Mouse (Mus musculus) midbrain, embryonic 12.5 days (tissue): Measurements from ENCODE around the gene Lrrc25. TPM values are rescaled to one million over a fixed set of nuclear protein-coding genes. Genes with fewer than 3 reads are reported as not detected.

Experiments
- ATAC-seq: fragments of 200-750 bp; cut with Nextera tagmentation; 2 replicates; pipeline ENCODE4 v1.8.0; 2017; ENCODE audit warnings: low read depth, moderate TSS enrichment, moderate library complexity; ENCODE audit not compliant: low FRiP score
- H3K27ac ChIP-seq: fragments of 300-500 bp; sonication (generic); replicated peaks from 2 replicates; pipeline ENCODE4 v1.5.1; 2016; ENCODE audit warnings: mild to moderate bottlenecking
- H3K27me3 ChIP-seq: fragments of 300-500 bp; sonication (generic); 2 replicates; pipeline ENCODE4 v1.6.1; 2016; ENCODE audit warnings: mild to moderate bottlenecking
- H3K36me3 ChIP-seq: fragments of 300-500 bp; sonication (generic); 2 replicates; pipeline ENCODE4 v1.6.1; 2016
- H3K4me1 ChIP-seq: fragments of 300-500 bp; sonication (generic); 2 replicates; pipeline ENCODE4 v1.6.1; 2016
- H3K4me2 ChIP-seq: fragments of 300-500 bp; sonication (generic); replicated peaks from 2 replicates; pipeline ENCODE4 v1.6.1; 2016; ENCODE audit warnings: mild to moderate bottlenecking, moderate library complexity
- H3K4me3 ChIP-seq: fragments of 300-500 bp; sonication (generic); 2 replicates; pipeline ENCODE4 v1.5.1; 2016; ENCODE audit warnings: mild to moderate bottlenecking
- H3K9ac ChIP-seq: fragments of 300-500 bp; sonication (generic); replicated peaks from 2 replicates; pipeline ENCODE4 v1.6.1; 2016; ENCODE audit warnings: mild to moderate bottlenecking, moderate library complexity
- H3K9me3 ChIP-seq: fragments of 300-500 bp; sonication (generic); 2 replicates; pipeline ENCODE4 v1.6.1; 2016; ENCODE audit warnings: mild to moderate bottlenecking
- WGBS: fragments of 180-500 bp; shearing (Covaris S2); methylation state at CpG from one replicate; pipeline ENCODE4 v1.1.7; 2016; 5-methylcytosine and 5-hydroxymethylcytosine counted together
- polyA plus RNA-seq: library from polyadenylated mRNA; unstranded; fragments of >200 nt; fragmentation: Nextera tagmentation; extraction: Ambion mirVana; gene quantifications from 2 replicates; pipeline ENCODE4 v1.2.1, GENCODE M21; 2016

Lrrc25 gene
- polyA plus RNA-seq, 1 experiment from 2014 or later = 1.6 TPM

- ATAC-seq = peak; percentile 80
- peaks cover 31% of the 10 kb centered on the region for H3K27me3 ChIP-seq
- peak overlapping the region; percentile 97 for H3K27ac ChIP-seq
- H3K4me2 ChIP-seq = peak overlapping the region; percentile 54
- WGBS = 1% methylated on average over 26 of the region's 26 CpGs
- peaks cover 77% of the 10 kb centered on the region for H3K4me1 ChIP-seq
- no peaks in the 10 kb centered on the region for H3K9me3 ChIP-seq
- H3K4me3 ChIP-seq = peak overlapping the region; percentile 26
- H3K9ac ChIP-seq = 0 out of 2 replicates have a peak overlapping the region, but pooled peaks have one; percentile 24
- H3K36me3 ChIP-seq = peaks cover 19% of the 10 kb centered on the region
Measured at GRCm38 (mm10) chr8:70601271-70601649, 14.7 kb upstream of the Lrrc25 start.

- WGBS = 92% methylated on average over 13 of the region's 13 CpGs
- no peak overlapping the region for H3K4me2 ChIP-seq
- no peaks in the 10 kb centered on the region for H3K9me3 ChIP-seq
- no peak overlapping the region for H3K9ac ChIP-seq
- no peak overlapping the region for H3K4me3 ChIP-seq
- H3K36me3 ChIP-seq = peaks cover 14% of the 10 kb centered on the region; the same call in 1 of the 2 replicates
- peaks cover 21% of the 10 kb centered on the region for H3K27me3 ChIP-seq
- H3K4me1 ChIP-seq = peaks cover 76% of the 10 kb centered on the region
- peak overlapping the region; percentile 97 for H3K27ac ChIP-seq
- ATAC-seq = no peak
Measured at GRCm38 (mm10) chr8:70602139-70602811, 13.7 kb upstream of the Lrrc25 start.

GRCm38 (mm10) chr8:70604558-70604957 is 11.4 kb upstream of the Lrrc25 start:
- 79% methylated on average over 7 of the region's 7 CpGs for WGBS
- no peak overlapping the region for H3K4me3 ChIP-seq
- peaks cover 73% of the 10 kb centered on the region for H3K4me1 ChIP-seq
- no peak overlapping the region for H3K9ac ChIP-seq
- H3K9me3 ChIP-seq = no peaks in the 10 kb centered on the region
- H3K4me2 ChIP-seq = no peak overlapping the region
- peaks cover 6% of the 10 kb centered on the region; the same call in 1 of the 2 replicates for H3K27me3 ChIP-seq
- no peak for ATAC-seq
- peaks cover 14% of the 10 kb centered on the region; the same call in 1 of the 2 replicates for H3K36me3 ChIP-seq
- H3K27ac ChIP-seq = no peak overlapping the region; the same call in none of the 2 replicates

- H3K9me3 ChIP-seq = no peaks in the 10 kb centered on the region
- H3K4me2 ChIP-seq = peak overlapping the region; percentile 90
- H3K27me3 ChIP-seq = peaks cover 2% of the 10 kb centered on the region
- H3K36me3 ChIP-seq = peaks cover 14% of the 10 kb centered on the region; the same call in 1 of the 2 replicates
- H3K27ac ChIP-seq = no peak overlapping the region
- ATAC-seq = no peak
- 88% methylated on average over 9 of the region's 9 CpGs for WGBS
- peaks cover 72% of the 10 kb centered on the region for H3K4me1 ChIP-seq
- H3K4me3 ChIP-seq = 0 out of 2 replicates have a peak overlapping the region, but pooled peaks have one; percentile 81
- H3K9ac ChIP-seq = no peak overlapping the region
Measured at GRCm38 (mm10) chr8:70605871-70606779, 9.8 kb upstream of the Lrrc25 start.

DNA sequence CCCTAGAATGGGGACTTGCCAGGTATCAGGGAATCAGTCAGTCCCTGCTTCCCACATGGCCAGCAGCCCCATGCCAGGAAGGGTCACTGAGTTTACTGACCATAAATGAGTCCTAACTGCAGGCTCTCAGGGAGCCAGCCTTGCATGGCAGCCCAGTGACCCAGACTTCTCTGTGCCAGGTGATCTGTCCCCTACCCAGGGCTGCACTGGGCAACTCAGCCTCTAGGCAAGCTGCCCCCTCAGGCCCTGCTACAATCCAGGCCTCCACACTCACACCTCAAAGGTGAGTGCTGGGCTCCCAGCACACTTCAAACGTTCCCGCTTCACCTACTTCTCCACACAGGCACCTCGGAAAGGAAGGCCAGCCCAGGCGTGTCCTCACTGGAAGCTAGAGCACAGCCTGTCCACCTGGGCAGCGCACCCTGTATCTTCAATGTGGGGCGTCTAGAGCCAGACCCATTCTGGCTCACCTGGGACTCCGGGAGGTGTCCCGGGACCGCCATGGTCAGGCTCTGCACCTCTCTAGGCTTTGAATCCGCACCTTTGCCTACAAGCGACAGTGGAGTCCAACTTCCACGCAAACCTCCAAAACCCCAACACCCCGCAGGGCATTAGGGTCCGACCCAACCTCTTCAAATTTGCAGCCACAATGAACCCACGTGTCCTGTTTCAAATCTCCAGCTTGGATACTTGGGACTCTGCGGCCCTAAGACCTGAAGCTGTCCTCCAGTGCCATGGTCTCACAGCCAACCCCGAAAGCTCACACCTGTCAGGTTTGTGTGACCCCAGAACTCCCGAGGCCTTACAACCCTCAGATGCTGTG is 9.0 kb upstream of the Lrrc25 start:
- peak overlapping the region; percentile 81 for H3K4me3 ChIP-seq
- no peaks in the 10 kb centered on the region for H3K9me3 ChIP-seq
- H3K4me2 ChIP-seq = peak overlapping the region; percentile 90
- WGBS = 70% methylated on average over 18 of the region's 18 CpGs
- peaks cover 70% of the 10 kb centered on the region for H3K4me1 ChIP-seq
- H3K36me3 ChIP-seq = peaks cover 10% of the 10 kb centered on the region; the same call in 1 of the 2 replicates
- peak overlapping the region; percentile 87 for H3K9ac ChIP-seq
- H3K27ac ChIP-seq = 0 out of 2 replicates have a peak overlapping the region, but pooled peaks have one; percentile 1
- H3K27me3 ChIP-seq = peaks cover 5% of the 10 kb centered on the region
- no peak for ATAC-seq

DNA sequence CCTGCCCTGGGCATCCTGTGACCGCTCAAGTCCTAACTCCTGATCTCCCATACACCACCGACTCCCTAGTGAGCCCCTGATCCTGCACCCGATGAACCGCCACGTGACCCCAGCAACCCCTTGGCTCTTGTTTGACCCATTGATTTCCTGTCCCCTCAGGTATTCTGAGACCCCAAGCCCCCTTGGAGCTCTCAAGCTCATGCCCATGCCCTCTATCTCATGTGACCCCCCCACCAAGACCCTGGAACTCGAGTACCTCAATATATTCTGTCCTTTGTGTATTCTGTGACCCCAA is 8.4 kb upstream of the Lrrc25 start:
- peaks cover 70% of the 10 kb centered on the region for H3K4me1 ChIP-seq
- H3K36me3 ChIP-seq = peaks cover 5% of the 10 kb centered on the region; the same call in 1 of the 2 replicates
- H3K27ac ChIP-seq = no peak overlapping the region
- H3K4me2 ChIP-seq = peak overlapping the region; percentile 90
- H3K9me3 ChIP-seq = no peaks in the 10 kb centered on the region
- H3K27me3 ChIP-seq = peaks cover 5% of the 10 kb centered on the region
- WGBS = 26% methylated on average over 6 of the region's 6 CpGs
- peak overlapping the region; percentile 87 for H3K9ac ChIP-seq
- ATAC-seq = no peak
- peak overlapping the region; percentile 81 for H3K4me3 ChIP-seq

GRCm38 (mm10) chr8:70607898-70608748 is 7.8 kb upstream of the Lrrc25 start:
- peak overlapping the region; percentile 81 for H3K4me3 ChIP-seq
- no peaks in the 10 kb centered on the region for H3K9me3 ChIP-seq
- WGBS = 2% methylated on average over 82 of the region's 84 CpGs
- H3K36me3 ChIP-seq = no peaks in the 10 kb centered on the region
- H3K27me3 ChIP-seq = peaks cover 5% of the 10 kb centered on the region
- H3K27ac ChIP-seq = peak overlapping the region; percentile 93
- no peak for ATAC-seq
- H3K4me2 ChIP-seq = peak overlapping the region; percentile 90
- H3K4me1 ChIP-seq = peaks cover 70% of the 10 kb centered on the region
- peak overlapping the region; percentile 87 for H3K9ac ChIP-seq

GRCm38 (mm10) chr8:70608749-70609367 is 7.1 kb upstream of the Lrrc25 start, which contains the start of gene Ssbp4:
Gene Ssbp4 (minus strand): TSS chr8:70608872.
- H3K4me2 ChIP-seq = peak within 1 kb of the TSS; percentile 90
- H3K4me1 ChIP-seq = peaks cover 65% of the 10 kb centered on the region
- H3K9me3 ChIP-seq = no peaks in the 10 kb centered on the region
- H3K9ac ChIP-seq = peak within 1 kb of the TSS; percentile 87
- 5% methylated on average over 26 of the region's 26 CpGs for WGBS
- no peak; the same call in 1 of the 2 replicates for ATAC-seq
- peak within 1 kb of the TSS; percentile 93 for H3K27ac ChIP-seq
- H3K27me3 ChIP-seq = peaks cover 5% of the 10 kb centered on the region
- H3K4me3 ChIP-seq = peak within 1 kb of the TSS; percentile 81
- H3K36me3 ChIP-seq = no peaks in the 10 kb centered on the region

DNA sequence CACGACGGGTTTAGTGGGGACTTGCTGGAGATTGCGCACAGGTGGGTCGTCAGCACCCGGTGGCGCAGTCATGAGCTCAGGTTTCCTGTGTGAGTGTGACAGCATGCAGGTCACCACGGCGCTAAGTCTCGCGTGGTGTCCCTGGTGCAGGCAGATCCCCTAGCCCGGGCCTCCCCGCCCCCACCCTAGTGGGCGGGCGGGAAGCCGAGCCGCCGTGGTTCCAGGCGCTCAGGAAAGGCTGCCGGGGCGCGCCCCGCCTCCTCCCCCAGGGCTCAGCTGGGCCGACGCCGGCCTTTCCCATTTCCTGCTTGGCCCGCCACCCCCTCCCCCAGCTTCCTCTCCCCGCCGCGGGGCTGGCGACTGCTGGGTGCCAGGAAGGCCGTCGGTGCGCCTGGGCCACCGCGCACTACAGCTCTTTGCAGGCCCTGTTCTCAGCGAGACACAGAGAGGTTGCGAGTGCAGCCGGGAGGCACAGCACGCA is 6.5 kb upstream of the Lrrc25 start:
- no peaks in the 10 kb centered on the region for H3K36me3 ChIP-seq
- 2% methylated on average over 38 of the region's 39 CpGs for WGBS
- peak overlapping the region; percentile 49 for H3K4me3 ChIP-seq
- peak; percentile 61 for ATAC-seq
- H3K9ac ChIP-seq = peak overlapping the region; percentile 59
- peaks cover 60% of the 10 kb centered on the region for H3K4me1 ChIP-seq
- H3K4me2 ChIP-seq = peak overlapping the region; percentile 90
- no peaks in the 10 kb centered on the region for H3K9me3 ChIP-seq
- peak overlapping the region; percentile 93 for H3K27ac ChIP-seq
- H3K27me3 ChIP-seq = peaks cover 5% of the 10 kb centered on the region
